In genomic region chr11:59201216-59202002, GRCm38 (mm10) we compare ENCODE assay signal across 8 mouse cellular contexts. TPM values are rescaled to one million over a fixed set of nuclear protein-coding genes. Genes with fewer than 3 reads are reported as not detected.
DNase-seq lines count a peak whose midpoint lies in the region; ATAC-seq and TF ChIP-seq lines count a peak whose summit lies in the region.

No protein-coding gene starts in this region.

- 29% methylated on average over 16 of the region's 16 CpGs for WGBS in heart, adult 2 months
- 34% methylated on average over 16 of the region's 16 CpGs for WGBS in forebrain, embryonic 16.5 days

- H3K4me2 ChIP-seq in CH12.LX (ENCODE audit: insufficient read depth, low read depth, poor library complexity, severe bottlenecking): peak overlapping the region; percentile 77
- peak overlapping the region; percentile 69 for H3K4me2 ChIP-seq in forebrain, embryonic 16.5 days (ENCODE audit: low read length)

- peak overlapping the region; percentile 90 for H3K4me3 ChIP-seq in heart, adult 2 months
- H3K4me3 ChIP-seq in CH12.LX (replicated peaks in 1 of 3; ENCODE audit: low read depth in 2 of 3, low read length in 2 of 3, poor library complexity in 1 of 3): peak overlapping the region; percentile 68 to 99 (median 77)
- H3K4me3 ChIP-seq in forebrain, embryonic 16.5 days (replicated peaks; ENCODE audit: low read length): peak overlapping the region; percentile 79

- no peaks in the 10 kb centered on the region for H3K36me3 ChIP-seq in heart, adult 2 months (ENCODE audit: control insufficient read depth, insufficient read depth, low read length)
- peaks cover 23 to 46% of the 10 kb centered on the region in 2 experiments for H3K36me3 ChIP-seq in CH12.LX (replicated peaks in 1 of 2; ENCODE audit: control insufficient read depth in 1 of 2, insufficient read depth in 1 of 2, low read length in 1 of 2)
- H3K36me3 ChIP-seq in forebrain, embryonic 16.5 days (ENCODE audit: control insufficient read depth, insufficient read depth): peaks cover 9% of the 10 kb centered on the region; the same call in 1 of the 2 replicates

- peaks cover 2% of the 10 kb centered on the region; the same call in 1 of the 2 replicates for H3K79me2 ChIP-seq in heart, adult 2 months (replicated peaks; ENCODE audit: control insufficient read depth, insufficient read depth, low read length)
- peaks cover 6% of the 10 kb centered on the region for H3K79me2 ChIP-seq in CH12.LX (replicated peaks; ENCODE audit: control insufficient read depth, extremely low read depth, insufficient read depth, poor library complexity, severe bottlenecking)

- TF ChIP-seq CTCF in heart, adult 2 months (IDR thresholded peaks at IDR 0.05): no peak
- TF ChIP-seq CTCF in CH12.LX (conservative IDR thresholded peaks at IDR 0.05 in 1 of 2, IDR thresholded peaks at IDR 0.05 in 1 of 2; ENCODE audit: low read depth in 2 of 2, low read length in 2 of 2): no peak

- H3K4me1 ChIP-seq in heart, adult 2 months (ENCODE audit: control insufficient read depth, insufficient read depth, low read length): no peaks in the 10 kb centered on the region
- peaks cover 4 to 18% of the 10 kb centered on the region in 2 experiments for H3K4me1 ChIP-seq in CH12.LX (ENCODE audit: control insufficient read depth in 1 of 2, insufficient read depth in 2 of 2)
- H3K4me1 ChIP-seq in forebrain, embryonic 16.5 days (replicated peaks; ENCODE audit: control insufficient read depth, insufficient read depth, low read length): peaks cover 14% of the 10 kb centered on the region

- peak overlapping the region; percentile 89 for H3K27ac ChIP-seq in heart, adult 2 months
- H3K27ac ChIP-seq in CH12.LX (ENCODE audit: insufficient read depth, low read depth): no peak overlapping the region
- H3K27ac ChIP-seq in forebrain, embryonic 16.5 days (ENCODE audit: low read length): no peak overlapping the region

- no peaks in the 10 kb centered on the region for H3K9me3 ChIP-seq in CH12.LX (replicated peaks; ENCODE audit: low read length)
- no peaks in the 10 kb centered on the region for H3K9me3 ChIP-seq in forebrain, embryonic 16.5 days (ENCODE audit: control insufficient read depth, low read length)

- TF ChIP-seq POLR2A in heart, adult 2 months (IDR thresholded peaks at IDR 0.05; ENCODE audit: insufficient read depth, low read depth, low read length): no peak
- TF ChIP-seq POLR2A in CH12.LX (IDR thresholded peaks at IDR 0.05; ENCODE audit: low read depth, low read length): no peak

- dilution Hi-C loops in CH12.LX (cut with MboI; ENCODE audit: extremely low pct_ligation_motif_present, extremely low pct_unique_long_range_greater_than_20kb, low sequenced_read_pairs): no loop called here

- in situ Hi-C loops in CH12.LX (cut with MboI; ENCODE audit: low pct_ligation_motif_present, low pct_unique_long_range_greater_than_20kb, low sequenced_read_pairs): loop anchor here (5.0 kb wide), 1 partner anchor 34 kb away; no protein-coding TSS in a partner anchor

- no peak for TF ChIP-seq RAD21 in CH12.LX (IDR thresholded peaks at IDR 0.05; ENCODE audit: low read depth, low read length)

- H3K9ac ChIP-seq in heart, adult 2 months (ENCODE audit: low read depth, low read length): peak overlapping the region; percentile 69; the same call in 1 of the 2 replicates
- peak overlapping the region; percentile 67 for H3K9ac ChIP-seq in CH12.LX (ENCODE audit: insufficient read depth, low read depth)
- H3K9ac ChIP-seq in forebrain, embryonic 16.5 days (replicated peaks; ENCODE audit: low read depth, low read length): peak overlapping the region; percentile 74

- H3K27me3 ChIP-seq in heart, adult 2 months (ENCODE audit: control insufficient read depth, insufficient read depth, low read length): no peaks in the 10 kb centered on the region
- H3K27me3 ChIP-seq in CH12.LX (replicated peaks): no peaks in the 10 kb centered on the region
- no peaks in the 10 kb centered on the region for H3K27me3 ChIP-seq in forebrain, embryonic 16.5 days (replicated peaks; ENCODE audit: control insufficient read depth, insufficient read depth, low read length)

- intact Hi-C loops in heart, adult 2 months (cut with DNase I): loop anchor here (1.0 to 10.0 kb wide), 2 partner anchors 10 to 227 kb away; partner anchors contain the start of gene Trim11

- TF ChIP-seq EP300 in heart, adult 2 months (IDR thresholded peaks at IDR 0.05; ENCODE audit: insufficient read depth, low read depth, low read length): 0 out of 2 replicates have a peak, but pooled peaks have one; percentile 18
- TF ChIP-seq EP300 in CH12.LX (IDR thresholded peaks at IDR 0.05; ENCODE audit: low read length): no peak

- DNase-seq in heart, adult 2 months: no peak
- DNase-seq in heart, postnatal 4 days: no peak
- peak; percentile 50 for DNase-seq in CH12.LX (ENCODE audit: extremely low read depth)
- no peak for DNase-seq in gastrocnemius, postnatal 25 days
- DNase-seq in layer of hippocampus, postnatal 14 days (ENCODE audit: low spot score in 2 of 2): no peak
- no peak for DNase-seq in urinary bladder, adult 2 months (ENCODE audit: low spot score)

- ATAC-seq in forebrain, embryonic 16.5 days: no peak
- ATAC-seq in megakaryocyte, adult 5-6 weeks (ENCODE audit: poor library complexity, severe bottlenecking): peak; percentile 72

TF ChIP-seq in CH12.LX, 34 proteins besides CTCF, POLR2A, EP300 and RAD21 (continues in another document):
- TF ChIP-seq ZNF384 (IDR thresholded peaks at IDR 0.05; ENCODE audit: low read depth, low read length) (no peak), USF2 (conservative IDR thresholded peaks at IDR 0.05; ENCODE audit: low read depth, low read length) (no peak)

RNA-seq across cellular contexts. Expression of gene Mrpl55, which starts 0.9 kb away (rescaled TPM):
- 100 to 1,000 TPM; 113 to 117 TPM for total RNA-seq in heart, adult 2 months (2021)
- polyA plus RNA-seq in heart, adult 2 months (2012; rRNA removed): 78.1 and 110 TPM in 2 replicates
- total RNA-seq in heart, postnatal 4 days (2021): 10 to 100 TPM; 74.1 to 75.1 TPM
- total RNA-seq in CH12.LX (2012; rRNA removed) (74.4 and 80.4 TPM in 2 replicates), CH12.LX (2014; rRNA removed) (81.1 and 92.9 TPM in 2 replicates)
- polyA plus RNA-seq in CH12.LX (2012; ENCODE audit: insufficient read length, low read depth): 72.0 and 88.2 TPM in 2 replicates
- polyA plus RNA-seq in forebrain, embryonic 16.5 days (2015; fragmentation: Nextera tagmentation; extraction: Ambion mirVana): 87.6 and 95.9 TPM in 2 replicates
- total RNA-seq in megakaryocyte, adult 5-6 weeks (2015): 14.7 and 17.6 TPM in 2 replicates
- total RNA-seq in megakaryocyte, adult 5-6 weeks (2017): 35.3 and 36.2 TPM in 2 replicates
- total RNA-seq in gastrocnemius, postnatal 25 days (2021): 10 to 100 TPM; 47.8 to 48.4 TPM
- 10 to 100 TPM; 37.1 to 41.8 TPM for total RNA-seq in layer of hippocampus, postnatal 14 days (2021)
- polyA plus RNA-seq in urinary bladder, adult 2 months (2012; rRNA removed): 35.2 and 35.4 TPM in 2 replicates

RNA-seq across cellular contexts. Expression of gene 2310033P09Rik, which starts 6.7 kb away (rescaled TPM):
- 1 to 10 TPM; 8.4 to 9.4 TPM for total RNA-seq in heart, adult 2 months (2021)
- 10.7 and 12.1 TPM in 2 replicates for polyA plus RNA-seq in heart, adult 2 months (2012; rRNA removed)
- total RNA-seq in heart, postnatal 4 days (2021): 10 to 100 TPM; 10.6 to 12.4 TPM
- total RNA-seq in CH12.LX (2012; rRNA removed) (15.3 and 18.2 TPM in 2 replicates), CH12.LX (2014; rRNA removed) (7.9 and 8.6 TPM in 2 replicates)
- polyA plus RNA-seq in CH12.LX (2012; ENCODE audit: insufficient read length, low read depth): 44.1 and 50.2 TPM in 2 replicates
- 21.7 and 27.3 TPM in 2 replicates for polyA plus RNA-seq in forebrain, embryonic 16.5 days (2015; fragmentation: Nextera tagmentation; extraction: Ambion mirVana)
- total RNA-seq in megakaryocyte, adult 5-6 weeks (2015): 8.3 and 8.6 TPM in 2 replicates
- total RNA-seq in megakaryocyte, adult 5-6 weeks (2017): 7.2 and 8.7 TPM in 2 replicates
- total RNA-seq in gastrocnemius, postnatal 25 days (2021): 1 to 10 TPM; 2.8 to 3.3 TPM
- 10 to 100 TPM; 22.9 to 28.8 TPM for total RNA-seq in layer of hippocampus, postnatal 14 days (2021)
- 23.8 and 26.1 TPM in 2 replicates for polyA plus RNA-seq in urinary bladder, adult 2 months (2012; rRNA removed)

RNA-seq across cellular contexts. Expression of gene Guk1, which starts 9.4 kb away (rescaled TPM):
- 100 to 1,000 TPM in 1 of 2 experiments, 10 to 100 TPM in 1; 97.5 to 113 TPM for total RNA-seq in heart, adult 2 months (2021)
- polyA plus RNA-seq in heart, adult 2 months (2012; rRNA removed): 120 and 127 TPM in 2 replicates
- total RNA-seq in heart, postnatal 4 days (2021): 10 to 100 TPM; 63.3 to 67.9 TPM
- total RNA-seq in CH12.LX (2012; rRNA removed) (148 and 149 TPM in 2 replicates), CH12.LX (2014; rRNA removed) (130 and 148 TPM in 2 replicates)
- 111 and 139 TPM in 2 replicates for polyA plus RNA-seq in CH12.LX (2012; ENCODE audit: insufficient read length, low read depth)
- polyA plus RNA-seq in forebrain, embryonic 16.5 days (2015; fragmentation: Nextera tagmentation; extraction: Ambion mirVana): 181 and 201 TPM in 2 replicates
- total RNA-seq in megakaryocyte, adult 5-6 weeks (2015): 20.6 and 25.1 TPM in 2 replicates
- total RNA-seq in megakaryocyte, adult 5-6 weeks (2017): 13.8 and 20.1 TPM in 2 replicates
- 10 to 100 TPM; 18.7 to 24.5 TPM for total RNA-seq in gastrocnemius, postnatal 25 days (2021)
- total RNA-seq in layer of hippocampus, postnatal 14 days (2021): 100 to 1,000 TPM; 124 to 128 TPM
- 99.0 and 118 TPM in 2 replicates for polyA plus RNA-seq in urinary bladder, adult 2 months (2012; rRNA removed)

RNA-seq across cellular contexts. Expression of gene Gjc2, which starts 18.4 kb away (rescaled TPM):
- under 1 TPM; 0.45 to 0.57 TPM for total RNA-seq in heart, adult 2 months (2021)
- 0.72 and 0.73 TPM in 2 replicates for polyA plus RNA-seq in heart, adult 2 months (2012; rRNA removed)
- under 1 TPM; 0.70 to 0.79 TPM for total RNA-seq in heart, postnatal 4 days (2021)
- total RNA-seq in CH12.LX (2012; rRNA removed): 0.08 TPM in 1 of 2 replicates, not detected in the other
- 0.13 TPM in 1 of 2 replicates, not detected in the other for total RNA-seq in CH12.LX (2014; rRNA removed)
- not detected in 2 replicates for polyA plus RNA-seq in CH12.LX (2012; ENCODE audit: insufficient read length, low read depth)
- polyA plus RNA-seq in forebrain, embryonic 16.5 days (2015; fragmentation: Nextera tagmentation; extraction: Ambion mirVana): 0.11 and 0.30 TPM in 2 replicates
- total RNA-seq in megakaryocyte, adult 5-6 weeks (2015): not detected in 2 replicates
- total RNA-seq in megakaryocyte, adult 5-6 weeks (2017): not detected in 2 replicates
- total RNA-seq in gastrocnemius, postnatal 25 days (2021): under 1 TPM; 0.33 to 0.48 TPM
- 10 to 100 TPM; 20.6 to 21.1 TPM for total RNA-seq in layer of hippocampus, postnatal 14 days (2021)
- polyA plus RNA-seq in urinary bladder, adult 2 months (2012; rRNA removed): 8.9 and 9.5 TPM in 2 replicates

RNA-seq across cellular contexts. Expression of gene Arf1, which starts 26.7 kb away (rescaled TPM):
- total RNA-seq in heart, adult 2 months (2021): 100 to 1,000 TPM; 245 to 274 TPM
- 345 and 383 TPM in 2 replicates for polyA plus RNA-seq in heart, adult 2 months (2012; rRNA removed)
- 100 to 1,000 TPM; 389 to 395 TPM for total RNA-seq in heart, postnatal 4 days (2021)
- total RNA-seq in CH12.LX (2012; rRNA removed) (509 and 590 TPM in 2 replicates), CH12.LX (2014; rRNA removed) (475 and 498 TPM in 2 replicates)
- 680 and 733 TPM in 2 replicates for polyA plus RNA-seq in CH12.LX (2012; ENCODE audit: insufficient read length, low read depth)
- 645 and 666 TPM in 2 replicates for polyA plus RNA-seq in forebrain, embryonic 16.5 days (2015; fragmentation: Nextera tagmentation; extraction: Ambion mirVana)
- 312 and 325 TPM in 2 replicates for total RNA-seq in megakaryocyte, adult 5-6 weeks (2015)
- 342 and 408 TPM in 2 replicates for total RNA-seq in megakaryocyte, adult 5-6 weeks (2017)
- 100 to 1,000 TPM; 193 to 199 TPM for total RNA-seq in gastrocnemius, postnatal 25 days (2021)
- 100 to 1,000 TPM; 504 to 527 TPM for total RNA-seq in layer of hippocampus, postnatal 14 days (2021)
- polyA plus RNA-seq in urinary bladder, adult 2 months (2012; rRNA removed): 531 and 605 TPM in 2 replicates
